Mouse (Mus musculus): ENCODE results near the gene Fam161b. TPM values are rescaled to one million over a fixed set of nuclear protein-coding genes. Genes with fewer than 3 reads are reported as not detected.

Fam161b gene
- total and polyA plus RNA-seq, 3 experiments, result 4.1 to 13.2 (median 9.8) TPM

- 34% methylated on average over 2 of the region's 2 CpGs for WGBS
- intact Hi-C loops (cut with DNase I), result loop anchor here (5.0 kb wide), 1 partner anchor 85 kb away; no protein-coding TSS in a partner anchor
- Histone ChIP-seq H3K79me2 (replicated peaks; ENCODE audit: control insufficient read depth, insufficient read depth, low read length) (no peaks in the 10 kb centered on the region), H3K27ac (no peak overlapping the region), H3K4me3 (no peak overlapping the region), H3K36me3 (ENCODE audit: control insufficient read depth, insufficient read depth, low read length) (peaks cover 3% of the 10 kb centered on the region; the same call in 1 of the 2 replicates), H3K4me1 (ENCODE audit: control insufficient read depth, insufficient read depth, low read length) (no peaks in the 10 kb centered on the region), H3K9ac (ENCODE audit: low read depth, low read length) (no peak overlapping the region), H3K27me3 (ENCODE audit: control insufficient read depth, insufficient read depth, low read length) (no peaks in the 10 kb centered on the region)
- peak in 1 of 2 experiments; percentile 33 for DNase-seq
- TF ChIP-seq POLR2A (IDR thresholded peaks at IDR 0.05; ENCODE audit: insufficient read depth, low read depth, low read length), result no peak
- peak; percentile 68 for TF ChIP-seq CTCF (IDR thresholded peaks at IDR 0.05)
- no peak for TF ChIP-seq EP300 (IDR thresholded peaks at IDR 0.05; ENCODE audit: insufficient read depth, low read depth, low read length)
Measured at GRCm38 (mm10) chr12:84347192-84347591, 14.4 kb downstream of the Fam161b start.

- Histone ChIP-seq H3K4me3 (no peak overlapping the region), H3K9ac (ENCODE audit: low read depth, low read length) (no peak overlapping the region), H3K79me2 (replicated peaks; ENCODE audit: control insufficient read depth, insufficient read depth, low read length) (no peaks in the 10 kb centered on the region), H3K27me3 (ENCODE audit: control insufficient read depth, insufficient read depth, low read length) (no peaks in the 10 kb centered on the region), H3K27ac (no peak overlapping the region), H3K4me1 (ENCODE audit: control insufficient read depth, insufficient read depth, low read length) (no peaks in the 10 kb centered on the region), H3K36me3 (ENCODE audit: control insufficient read depth, insufficient read depth, low read length) (peaks cover 3% of the 10 kb centered on the region; the same call in 1 of the 2 replicates)
- TF ChIP-seq POLR2A (IDR thresholded peaks at IDR 0.05; ENCODE audit: insufficient read depth, low read depth, low read length) (no peak), CTCF (IDR thresholded peaks at IDR 0.05) (no peak), EP300 (IDR thresholded peaks at IDR 0.05; ENCODE audit: insufficient read depth, low read depth, low read length) (no peak)
- WGBS, result 85% methylated on average over 11 of the region's 11 CpGs
- intact Hi-C loops (cut with DNase I), result no loop called here
- no peak for DNase-seq
Measured at GRCm38 (mm10) chr12:84336963-84337625, 24.5 kb downstream of the Fam161b start.

GRCm38 (mm10) chr12:84327111-84327512 is 34.5 kb downstream of the Fam161b start:
- intact Hi-C loops (cut with DNase I), result no loop called here
- peaks cover 3% of the 10 kb centered on the region; the same call in 1 of the 2 replicates for H3K4me1 ChIP-seq (ENCODE audit: control insufficient read depth, insufficient read depth, low read length)
- H3K27ac ChIP-seq, result peak overlapping the region; percentile 59

GRCm38 (mm10) chr12:84316721-84317621 is 44.7 kb downstream of the Fam161b start, which contains the start of gene Zfp410:
Zfp410 (plus strand) TSS chr12:84316852.
- Histone ChIP-seq H3K9ac (ENCODE audit: low read depth, low read length) (peak within 1 kb of the TSS; percentile 96), H3K4me3 (peak within 1 kb of the TSS; percentile 85), H3K36me3 (ENCODE audit: control insufficient read depth, insufficient read depth, low read length) (peaks cover 9% of the 10 kb centered on the region), H3K27me3 (ENCODE audit: control insufficient read depth, insufficient read depth, low read length) (no peaks in the 10 kb centered on the region), H3K27ac (peak within 1 kb of the TSS; percentile 97), H3K79me2 (replicated peaks; ENCODE audit: control insufficient read depth, insufficient read depth, low read length) (peaks cover 2% of the 10 kb centered on the region), H3K4me1 (ENCODE audit: control insufficient read depth, insufficient read depth, low read length) (peaks cover 3% of the 10 kb centered on the region; the same call in 1 of the 2 replicates)
- TF ChIP-seq EP300 (IDR thresholded peaks at IDR 0.05; ENCODE audit: insufficient read depth, low read depth, low read length), result 0 out of 2 replicates have a peak, but pooled peaks have one; percentile 32
- no peak for TF ChIP-seq CTCF (IDR thresholded peaks at IDR 0.05)
- TF ChIP-seq POLR2A (IDR thresholded peaks at IDR 0.05; ENCODE audit: insufficient read depth, low read depth, low read length), result peak; percentile 45; the same call in 1 of the 2 replicates
- under 1% methylated on average over 70 of the region's 77 CpGs for WGBS
- intact Hi-C loops (cut with DNase I), result loop anchor here (1.0 kb wide), 1 partner anchor 32 kb away; the partner anchor contains the start of gene Ptgr2
- peak; percentile 88 to 91 for DNase-seq

More at GRCm38 (mm10) chr12:84327111-84327512, 34.5 kb downstream of the Fam161b start:
- Histone ChIP-seq H3K9ac (ENCODE audit: low read depth, low read length) (no peak overlapping the region), H3K36me3 (ENCODE audit: control insufficient read depth, insufficient read depth, low read length) (peaks cover 20% of the 10 kb centered on the region), H3K27me3 (ENCODE audit: control insufficient read depth, insufficient read depth, low read length) (no peaks in the 10 kb centered on the region), H3K4me3 (no peak overlapping the region), H3K79me2 (replicated peaks; ENCODE audit: control insufficient read depth, insufficient read depth, low read length) (peaks cover 4% of the 10 kb centered on the region)
- peak; percentile 35 to 52 for DNase-seq
- WGBS, result 5% methylated on average over 4 of the region's 4 CpGs
- peak; percentile 54; the same call in 1 of the 2 replicates for TF ChIP-seq EP300 (IDR thresholded peaks at IDR 0.05; ENCODE audit: insufficient read depth, low read depth, low read length)
- peak; percentile 29; the same call in 1 of the 2 replicates for TF ChIP-seq POLR2A (IDR thresholded peaks at IDR 0.05; ENCODE audit: insufficient read depth, low read depth, low read length)
- no peak for TF ChIP-seq CTCF (IDR thresholded peaks at IDR 0.05)

- no peaks in the 10 kb centered on the region for H3K27me3 ChIP-seq (ENCODE audit: control insufficient read depth, insufficient read depth, low read length)
- peaks cover 3% of the 10 kb centered on the region; the same call in 1 of the 2 replicates for H3K4me1 ChIP-seq (ENCODE audit: control insufficient read depth, insufficient read depth, low read length)
- peak overlapping the region; percentile 97 for H3K27ac ChIP-seq
- TF ChIP-seq POLR2A (IDR thresholded peaks at IDR 0.05; ENCODE audit: insufficient read depth, low read depth, low read length), result no peak
- no peak for TF ChIP-seq CTCF (IDR thresholded peaks at IDR 0.05)
- no peak for TF ChIP-seq EP300 (IDR thresholded peaks at IDR 0.05; ENCODE audit: insufficient read depth, low read depth, low read length)
- peak overlapping the region; percentile 85 for H3K4me3 ChIP-seq
- DNase-seq, result no peak
- intact Hi-C loops (cut with DNase I), result loop anchor here (1.0 kb wide), 1 partner anchor 31 kb away; the partner anchor contains the start of gene Ptgr2
- H3K36me3 ChIP-seq (ENCODE audit: control insufficient read depth, insufficient read depth, low read length), result peaks cover 9% of the 10 kb centered on the region
- 7% methylated on average over 7 of the region's 7 CpGs for WGBS
- no peaks in the 10 kb centered on the region; the same call in 1 of the 2 replicates for H3K79me2 ChIP-seq (replicated peaks; ENCODE audit: control insufficient read depth, insufficient read depth, low read length)
- H3K9ac ChIP-seq (ENCODE audit: low read depth, low read length), result peak overlapping the region; percentile 96
Measured at GRCm38 (mm10) chr12:84316006-84316405, 45.6 kb downstream of the Fam161b start.
